Mouse (Mus musculus) adrenal gland (tissue): Measurements from ENCODE around the gene Rnase13.

ENCODE experiments used
- intact Hi-C: fragments of 180-260 bp; cut with DNase I; formaldehyde crosslinking; loops from one replicate; pipeline ENCODE4 v1.15.1; 2025

The Rnase13 gene

GRCm38 (mm10) chr14:51913960-51914762 is 8.4 kb downstream of the Rnase13 start, which contains the start of gene Ndrg2:
Gene Ndrg2 (minus strand): TSS chr14:51914158.
- intact Hi-C loops: no loop called here

- intact Hi-C loops: no loop called here
Observed at GRCm38 (mm10) chr14:51913062-51913959, 9.3 kb downstream of the Rnase13 start.

- intact Hi-C loops: no loop called here
Observed at GRCm38 (mm10) chr14:51912391-51913061, 10.0 kb downstream of the Rnase13 start.

- intact Hi-C loops: no loop called here
Observed at GRCm38 (mm10) chr14:51911301-51911700, 11.3 kb downstream of the Rnase13 start.

- intact Hi-C loops: loop anchor here (2.0 to 5.0 kb wide), 2 partner anchors 19 to 101 kb away; no protein-coding TSS in a partner anchor
Observed at GRCm38 (mm10) chr14:51906102-51906501, 16.5 kb downstream of the Rnase13 start.

- intact Hi-C loops: loop anchor here (5.0 kb wide), 1 partner anchor 103 kb away; no protein-coding TSS in a partner anchor
Observed at GRCm38 (mm10) chr14:51904706-51905105, 17.9 kb downstream of the Rnase13 start.

GRCm38 (mm10) chr14:51903782-51904181 is 18.8 kb downstream of the Rnase13 start:
- intact Hi-C loops: loop anchor here (2.0 kb wide), 1 partner anchor 27 kb away; no protein-coding TSS in a partner anchor

GRCm38 (mm10) chr14:51902806-51903710 is 19.5 kb downstream of the Rnase13 start:
- intact Hi-C loops: loop anchor here (2.0 kb wide), 1 partner anchor 28 kb away; no protein-coding TSS in a partner anchor

- intact Hi-C loops: no loop called here
Observed at GRCm38 (mm10) chr14:51899351-51899750, 23.2 kb downstream of the Rnase13 start.

- intact Hi-C loops: no loop called here
Observed at GRCm38 (mm10) chr14:51896539-51897170, 25.9 kb downstream of the Rnase13 start.

- intact Hi-C loops: no loop called here
Observed at GRCm38 (mm10) chr14:51896019-51896418, 26.6 kb downstream of the Rnase13 start.

- intact Hi-C loops: no loop called here
Observed at GRCm38 (mm10) chr14:51895071-51895470, 27.5 kb downstream of the Rnase13 start.

- intact Hi-C loops: no loop called here
Observed at GRCm38 (mm10) chr14:51893809-51894208, 28.8 kb downstream of the Rnase13 start.

GRCm38 (mm10) chr14:51893094-51893794 is 29.3 kb downstream of the Rnase13 start:
- intact Hi-C loops: no loop called here

- intact Hi-C loops: no loop called here
Observed at GRCm38 (mm10) chr14:51892191-51892939, 30.2 kb downstream of the Rnase13 start, which contains the start of gene Slc39a2. Gene Slc39a2 (plus strand): TSS chr14:51892889.

GRCm38 (mm10) chr14:51889833-51890232 is 32.7 kb downstream of the Rnase13 start:
- intact Hi-C loops: no loop called here

GRCm38 (mm10) chr14:51886051-51886450 is 36.5 kb downstream of the Rnase13 start:
- intact Hi-C loops: no loop called here
